Mouse (Mus musculus) neural tube, embryonic 14.5 days (tissue): ENCODE results near the gene Dnah17. TPM values are rescaled to one million over a fixed set of nuclear protein-coding genes. Genes with fewer than 3 reads are reported as not detected.

ENCODE experiments used
- ATAC-seq: fragments of 200-750 bp; cut with Nextera tagmentation; 2 replicates; pipeline ENCODE4 v1.8.0; 2017; ENCODE audit warnings: low read depth, mild to moderate bottlenecking, moderate TSS enrichment, moderate library complexity
- H3K27ac ChIP-seq: fragments of 300-500 bp; sonication (generic); 2 replicates; pipeline ENCODE4 v1.5.1; 2014; ENCODE audit warnings: low read depth, mild to moderate bottlenecking, control low read depth, low read length, moderate library complexity, mixed read lengths
- H3K27me3 ChIP-seq: fragments of 300-500 bp; sonication (generic); 2 replicates; pipeline ENCODE4 v1.6.1; 2014; ENCODE audit warnings: low read length; ENCODE audit not compliant: control insufficient read depth, insufficient read depth
- H3K36me3 ChIP-seq: fragments of 300-500 bp; sonication (generic); 2 replicates; pipeline ENCODE4 v1.6.1; 2014; ENCODE audit warnings: low read length, mixed read lengths; ENCODE audit not compliant: control insufficient read depth, insufficient read depth
- H3K4me1 ChIP-seq: fragments of 300-500 bp; sonication (generic); 2 replicates; pipeline ENCODE4 v1.6.1; 2014; ENCODE audit warnings: low read length; ENCODE audit not compliant: control insufficient read depth, insufficient read depth
- H3K4me2 ChIP-seq: fragments of 300-500 bp; sonication (generic); 2 replicates; pipeline ENCODE4 v1.6.1; 2014; ENCODE audit warnings: mild to moderate bottlenecking, low read depth, low read length, control low read depth
- H3K4me3 ChIP-seq: fragments of 300-500 bp; sonication (generic); 2 replicates; pipeline ENCODE4 v1.5.1; 2014; ENCODE audit warnings: low read depth, low read length, control low read depth, mixed read lengths
- H3K9ac ChIP-seq: fragments of 300-500 bp; sonication (generic); replicated peaks from 2 replicates; pipeline ENCODE4 v1.6.1; 2014; ENCODE audit warnings: low read depth, mild to moderate bottlenecking, control low read depth, low read length, mixed read lengths
- H3K9me3 ChIP-seq: fragments of 300-500 bp; sonication (generic); 2 replicates; pipeline ENCODE4 v1.6.1; 2016; ENCODE audit warnings: low read length; ENCODE audit not compliant: control insufficient read depth
- WGBS: fragments of 180-500 bp; shearing (Covaris S2); extraction: QIAGEN DNeasy Blood & Tissue Kit; methylation state at CpG from one replicate; pipeline ENCODE4 v1.1.7; 2014; 5-methylcytosine and 5-hydroxymethylcytosine counted together
- polyA plus RNA-seq: library from polyadenylated mRNA; unstranded; fragments of >200 nt; fragmentation: Nextera tagmentation; extraction: Ambion mirVana; gene quantifications from 2 replicates; pipeline ENCODE4 v1.2.1, GENCODE M21; 2014

Gene Dnah17
- polyA plus RNA-seq, 1 experiment from 2014 or later: 0.43 TPM

GRCm38 (mm10) chr11:117995255-117995654 lies 135.2 kb downstream of the Dnah17 start:
- Histone ChIP-seq H3K9me3 (no peaks in the 10 kb centered on the region), H3K27ac (no peak overlapping the region), H3K4me3 (no peak overlapping the region), H3K4me2 (no peak overlapping the region), H3K4me1 (peaks cover 6% of the 10 kb centered on the region; the same call in 1 of the 2 replicates), H3K9ac (no peak overlapping the region), H3K27me3 (no peaks in the 10 kb centered on the region), H3K36me3 (peaks cover 4% of the 10 kb centered on the region; the same call in 1 of the 2 replicates)
- WGBS: 57% methylated on average over 2 of the region's 2 CpGs
- no peak for ATAC-seq

- ATAC-seq: no peak; the same call in 1 of the 2 replicates
- H3K9me3 ChIP-seq: no peaks in the 10 kb centered on the region
- peaks cover 4% of the 10 kb centered on the region; the same call in 1 of the 2 replicates for H3K36me3 ChIP-seq
- H3K27ac ChIP-seq: no peak overlapping the region
- no peak overlapping the region for H3K4me3 ChIP-seq
- peaks cover 8% of the 10 kb centered on the region for H3K4me1 ChIP-seq
- 64% methylated on average over 9 of the region's 9 CpGs for WGBS
- H3K4me2 ChIP-seq: no peak overlapping the region
- H3K9ac ChIP-seq: no peak overlapping the region
- H3K27me3 ChIP-seq: no peaks in the 10 kb centered on the region
Measured at GRCm38 (mm10) chr11:117994250-117995057, 136.0 kb downstream of the Dnah17 start.

- Histone ChIP-seq H3K27me3 (no peaks in the 10 kb centered on the region), H3K4me2 (no peak overlapping the region), H3K4me3 (no peak overlapping the region), H3K9me3 (no peaks in the 10 kb centered on the region), H3K4me1 (peaks cover 8% of the 10 kb centered on the region), H3K27ac (peak overlapping the region; percentile 16; the same call in 1 of the 2 replicates), H3K9ac (no peak overlapping the region), H3K36me3 (no peaks in the 10 kb centered on the region)
- no peak for ATAC-seq
- WGBS: 85% methylated on average over 14 of the region's 14 CpGs
Measured at GRCm38 (mm10) chr11:117993190-117994175, 137.0 kb downstream of the Dnah17 start.

- H3K27ac ChIP-seq: no peak overlapping the region
- peaks cover 20% of the 10 kb centered on the region for H3K4me1 ChIP-seq
- H3K9me3 ChIP-seq: no peaks in the 10 kb centered on the region
- H3K27me3 ChIP-seq: no peaks in the 10 kb centered on the region; the same call in 1 of the 2 replicates
- no peak overlapping the region for H3K4me2 ChIP-seq
- ATAC-seq: no peak
- H3K4me3 ChIP-seq: no peak overlapping the region
- no peak overlapping the region for H3K9ac ChIP-seq
- no peaks in the 10 kb centered on the region for H3K36me3 ChIP-seq
- 77% methylated on average over 9 of the region's 9 CpGs for WGBS
Measured at GRCm38 (mm10) chr11:117991502-117992470, 138.6 kb downstream of the Dnah17 start.

GRCm38 (mm10) chr11:117989926-117990325 lies 140.5 kb downstream of the Dnah17 start:
- H3K4me2 ChIP-seq: no peak overlapping the region

GRCm38 (mm10) chr11:117989241-117989640 lies 141.2 kb downstream of the Dnah17 start:
- Histone ChIP-seq H3K27ac (no peak overlapping the region), H3K27me3 (no peaks in the 10 kb centered on the region; the same call in 1 of the 2 replicates), H3K9ac (no peak overlapping the region), H3K4me1 (peaks cover 20% of the 10 kb centered on the region), H3K4me3 (no peak overlapping the region), H3K9me3 (no peaks in the 10 kb centered on the region), H3K36me3 (no peaks in the 10 kb centered on the region), H3K4me2 (no peak overlapping the region)
- no peak for ATAC-seq
- 95% methylated on average over 4 of the region's 4 CpGs for WGBS

More at GRCm38 (mm10) chr11:117989926-117990325, 140.5 kb downstream of the Dnah17 start:
- Histone ChIP-seq H3K4me3 (no peak overlapping the region), H3K9ac (no peak overlapping the region), H3K27me3 (no peaks in the 10 kb centered on the region; the same call in 1 of the 2 replicates), H3K27ac (0 out of 2 replicates have a peak overlapping the region, but pooled peaks have one; percentile 22), H3K36me3 (no peaks in the 10 kb centered on the region), H3K4me1 (peaks cover 20% of the 10 kb centered on the region), H3K9me3 (no peaks in the 10 kb centered on the region)
- 44% methylated on average over 10 of the region's 10 CpGs for WGBS
- no peak for ATAC-seq

- 75% methylated on average over 4 of the region's 4 CpGs for WGBS
Measured at GRCm38 (mm10) chr11:117987968-117988367, 142.5 kb downstream of the Dnah17 start.

GRCm38 (mm10) chr11:117987032-117987451 lies 143.4 kb downstream of the Dnah17 start:
- Histone ChIP-seq H3K9me3 (no peaks in the 10 kb centered on the region), H3K27ac (peak overlapping the region; percentile 86; the same call in 1 of the 2 replicates), H3K36me3 (no peaks in the 10 kb centered on the region), H3K4me3 (peak overlapping the region; percentile 87), H3K27me3 (no peaks in the 10 kb centered on the region; the same call in 1 of the 2 replicates), H3K4me2 (peak overlapping the region; percentile 86), H3K9ac (peak overlapping the region; percentile 92), H3K4me1 (peaks cover 20% of the 10 kb centered on the region)
- peak; percentile 73; the same call in 1 of the 2 replicates for ATAC-seq
- WGBS: under 1% methylated on average over 31 of the region's 32 CpGs

More at GRCm38 (mm10) chr11:117987968-117988367, 142.5 kb downstream of the Dnah17 start:
- H3K9me3 ChIP-seq: no peaks in the 10 kb centered on the region
- no peak overlapping the region for H3K27ac ChIP-seq
- ATAC-seq: no peak
- H3K4me2 ChIP-seq: peak overlapping the region; percentile 86
- peak overlapping the region; percentile 92; the same call in 1 of the 2 replicates for H3K9ac ChIP-seq
- peak overlapping the region; percentile 87; the same call in 1 of the 2 replicates for H3K4me3 ChIP-seq
- H3K36me3 ChIP-seq: no peaks in the 10 kb centered on the region
- no peaks in the 10 kb centered on the region; the same call in 1 of the 2 replicates for H3K27me3 ChIP-seq
- H3K4me1 ChIP-seq: peaks cover 20% of the 10 kb centered on the region
